Mouse (Mus musculus) right cerebral cortex, postnatal 36 days (tissue): ENCODE measurements around the gene Gfy.
"Not testable (repeated sequence)": the region's sequence is repeated elsewhere in the genome, so short reads cannot be mapped to it uniquely, and the experiment has no call there.

Source experiments
- DNase-seq, 2 experiments: peaks; one replicate each; pipeline ENCODE4 v3.0.0; 2022; ENCODE audit warnings: low spot score in 2 of 2, mixed read lengths in 1 of 2

Gene Gfy

DNA sequence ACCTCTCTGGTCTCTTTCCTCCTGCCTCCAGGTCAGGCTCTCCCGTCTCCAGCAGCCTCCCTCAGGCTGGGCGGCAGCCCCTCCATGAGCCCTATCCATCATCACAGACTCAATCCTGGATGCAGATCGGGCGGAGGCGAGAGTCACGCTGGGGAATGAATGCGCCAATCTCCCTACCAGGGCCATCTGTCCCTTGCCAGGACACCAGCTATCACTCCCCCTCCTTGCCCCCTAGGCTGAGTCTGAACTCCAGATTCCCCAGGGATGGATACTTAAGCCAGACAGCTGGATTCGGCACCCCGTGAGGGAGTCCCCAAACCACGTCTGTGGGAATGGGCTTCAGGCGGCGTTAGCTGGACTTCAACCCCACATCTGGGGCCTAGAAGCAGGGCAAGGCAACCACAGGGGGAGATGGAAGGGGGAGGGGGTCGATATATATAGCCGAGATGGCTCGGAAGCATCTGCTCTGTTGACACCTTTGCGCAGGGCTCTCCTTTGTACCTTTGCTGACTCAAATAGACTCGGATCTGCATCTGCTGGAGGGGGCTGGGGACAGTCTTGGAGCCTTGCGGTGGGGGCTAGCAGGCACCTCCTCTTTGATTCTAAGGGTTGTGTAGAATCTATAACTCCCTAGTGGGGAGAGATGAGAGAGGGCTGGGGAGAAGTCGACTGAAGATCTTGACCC, 11.5 kb downstream of the Gfy start:
- DNase-seq: peak in 1 of 2 experiments; percentile 68

DNA sequence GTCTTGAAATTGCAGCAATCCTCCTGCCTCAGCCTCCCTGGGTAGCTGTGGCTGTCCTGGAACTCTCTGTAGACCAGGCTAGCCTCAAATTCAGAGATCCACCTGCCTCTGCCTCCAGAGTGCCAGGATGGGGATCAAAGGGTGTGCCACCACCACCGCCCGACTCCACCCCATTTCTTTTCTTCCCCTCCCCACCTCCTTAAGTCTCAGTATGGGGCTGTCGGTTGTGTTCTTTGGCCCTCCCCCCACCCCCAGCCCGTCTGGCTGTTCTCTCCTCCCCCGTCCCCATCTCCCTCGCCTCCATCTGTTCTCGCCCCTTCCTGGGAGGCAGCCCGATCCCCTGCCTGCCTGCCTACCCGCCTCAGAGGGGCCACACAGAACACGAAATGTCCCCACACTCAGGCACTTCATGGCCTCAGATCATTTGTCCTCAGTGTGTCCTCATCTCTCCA, 12.4 kb downstream of the Gfy start:
- DNase-seq: no peak

- DNase-seq: no peak
Observed at GRCm38 (mm10) chr7:45165701-45166100, 13.7 kb downstream of the Gfy start.

DNA sequence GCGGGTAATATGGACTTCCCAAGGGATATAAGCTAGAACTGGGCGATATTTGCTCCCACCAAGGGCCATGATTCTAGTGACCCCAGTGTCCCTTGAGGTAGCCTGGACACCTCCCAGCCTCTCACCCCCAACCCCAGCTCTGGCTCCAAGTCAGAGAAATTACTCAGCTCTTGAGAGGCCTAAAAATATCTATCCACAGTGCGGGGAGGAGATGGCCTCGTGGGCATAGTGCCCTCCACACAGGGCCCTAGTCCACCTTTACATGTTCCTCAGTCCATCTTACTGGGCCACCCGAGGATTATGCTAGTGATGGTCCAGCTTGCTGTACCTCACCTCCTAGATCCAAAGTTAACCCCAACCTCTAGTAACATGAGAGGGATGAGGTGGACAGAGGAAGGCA, 14.5 kb downstream of the Gfy start:
- no peak for DNase-seq

- peak in 1 of 2 experiments; percentile 60 for DNase-seq
Observed at GRCm38 (mm10) chr7:45163735-45164490, 15.5 kb downstream of the Gfy start, which contains the start of gene Slc17a7. Gene Slc17a7, plus strand, starts transcription at chr7:45163949.

DNA sequence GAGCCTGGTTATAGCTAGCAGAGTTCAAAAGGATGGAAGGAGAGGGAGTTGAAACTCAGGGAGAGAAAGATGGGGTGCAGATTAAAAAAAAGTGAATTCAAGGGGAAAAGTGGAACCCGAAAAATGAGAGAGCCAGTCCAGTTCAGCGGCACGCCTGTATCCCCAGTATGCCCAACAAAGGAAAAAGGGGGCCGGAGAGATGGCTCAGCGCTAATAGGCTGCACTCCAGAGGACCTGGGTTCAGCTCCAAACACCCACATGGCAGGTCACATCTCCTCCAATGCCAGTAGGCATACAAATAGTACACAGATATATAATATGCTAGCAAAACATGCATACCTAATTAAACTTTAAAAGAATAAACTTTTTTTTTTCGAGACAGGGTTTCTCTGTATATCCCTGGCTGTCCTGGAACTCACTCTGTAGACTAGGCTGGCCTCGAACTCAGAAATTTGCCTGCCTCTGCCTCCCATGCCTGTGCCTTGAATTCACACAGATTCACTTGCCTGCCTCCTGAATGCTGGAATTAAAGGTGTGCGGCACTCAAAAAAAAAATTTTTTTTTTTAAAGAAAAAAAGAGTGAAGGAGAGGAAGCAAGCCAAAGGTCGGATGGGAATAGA, 16.3 kb downstream of the Gfy start:
- no peak for DNase-seq

DNA sequence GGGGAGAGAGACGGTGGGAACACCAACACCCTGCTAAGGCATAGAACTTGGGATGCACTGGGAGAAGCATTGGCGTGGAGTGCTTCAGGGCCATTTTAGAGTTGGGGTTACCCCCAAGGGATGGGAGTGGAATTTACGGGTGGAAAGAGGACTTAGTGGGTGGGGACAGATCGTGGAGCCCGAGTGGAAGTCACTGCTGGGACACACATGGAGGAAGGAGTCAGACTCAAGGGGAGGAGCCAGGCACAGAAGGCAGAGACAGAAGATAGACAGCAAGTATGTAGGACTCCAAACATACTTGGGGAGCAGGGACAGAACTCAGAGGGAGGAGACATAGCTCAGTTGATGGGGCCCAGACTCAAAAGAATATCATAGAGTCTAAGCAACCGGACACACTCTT, 16.8 kb downstream of the Gfy start:
- DNase-seq: no peak

- peak; percentile 90 to 93 for DNase-seq
Observed at GRCm38 (mm10) chr7:45161612-45162473, 17.5 kb downstream of the Gfy start.

DNA sequence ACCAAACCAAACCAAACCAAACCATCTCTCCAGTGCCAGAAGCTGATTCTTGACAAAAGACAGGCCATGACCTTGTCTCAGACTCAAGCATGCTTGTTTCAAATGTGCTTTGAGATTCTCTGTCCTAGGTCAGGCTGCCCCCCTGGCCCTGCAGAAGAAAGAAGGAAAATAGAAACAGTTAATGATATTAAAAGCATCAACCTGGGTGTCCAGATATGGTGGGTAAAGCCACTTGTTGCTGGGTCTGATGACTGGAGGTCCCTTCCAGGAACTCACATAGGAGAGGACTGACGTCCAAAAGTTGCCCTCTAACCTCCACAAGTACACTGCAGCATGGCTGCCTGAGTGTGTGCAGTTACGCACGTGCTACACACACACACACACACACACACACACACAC, 18.5 kb downstream of the Gfy start:
- DNase-seq: no peak

- DNase-seq: no peak
Observed at GRCm38 (mm10) chr7:45160316-45160800, 19.0 kb downstream of the Gfy start.

DNA sequence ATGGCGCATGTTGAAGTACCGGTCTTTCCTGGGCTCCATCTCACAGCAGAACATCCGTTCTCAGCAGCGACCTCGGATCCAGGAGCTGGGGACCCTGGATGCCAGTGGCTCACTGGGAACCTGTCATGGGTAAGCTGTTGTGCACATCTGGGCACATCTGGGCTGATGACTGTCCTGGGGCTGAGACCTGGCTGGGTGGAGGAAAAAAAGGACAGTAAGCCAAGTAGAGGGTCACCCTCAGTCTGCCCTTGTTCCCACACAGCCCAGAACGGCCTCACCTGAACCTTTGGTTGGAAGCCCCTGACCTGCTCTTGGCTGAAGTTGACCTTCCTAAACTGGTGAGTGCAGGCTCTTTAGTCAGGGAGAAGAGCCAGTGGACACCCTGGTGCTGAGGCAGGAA, 20.4 kb downstream of the Gfy start:
- no peak for DNase-seq

DNA sequence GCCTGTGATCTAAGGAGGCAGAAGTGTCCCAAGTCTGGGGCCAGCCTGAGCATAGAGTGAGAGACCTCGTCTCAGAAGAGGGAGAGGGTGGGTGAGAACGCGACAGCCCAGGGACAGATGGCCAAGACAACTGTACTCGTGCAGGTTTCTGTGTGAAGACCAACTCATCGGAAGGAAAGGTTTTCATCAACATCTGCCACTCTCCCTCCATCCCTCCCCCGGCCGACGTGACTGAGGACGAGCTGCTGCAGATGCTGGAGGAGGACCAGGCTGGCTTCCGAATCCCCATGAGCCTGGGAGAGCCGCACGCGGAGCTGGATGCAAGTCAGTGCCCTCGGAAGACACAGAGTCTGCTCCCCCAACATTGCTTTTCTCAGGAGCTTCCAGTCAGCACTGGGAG, 21.9 kb downstream of the Gfy start:
- peak; percentile 53 to 63 for DNase-seq

DNA sequence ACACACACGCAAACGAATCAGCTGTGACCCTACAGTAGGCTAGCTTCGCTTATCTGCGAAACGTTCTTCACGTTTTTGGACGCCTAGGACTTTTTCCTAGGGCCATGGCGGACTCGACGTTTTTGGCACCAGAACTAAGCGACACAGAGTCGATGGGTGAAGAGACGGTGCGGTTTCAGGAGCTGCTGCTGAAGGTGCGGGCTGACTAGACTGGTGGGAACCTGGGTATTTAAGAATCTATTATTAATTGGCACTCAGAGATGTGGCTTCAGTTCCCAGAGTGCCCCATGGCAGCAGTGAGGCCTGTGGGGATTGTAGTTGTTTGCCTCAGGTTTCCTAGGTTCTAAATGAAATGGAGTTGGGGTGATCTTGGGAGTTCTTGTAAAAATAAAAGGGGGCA, 23.2 kb downstream of the Gfy start:
- no peak for DNase-seq

GRCm38 (mm10) chr7:45155590-45155989, 23.8 kb downstream of the Gfy start:
- no peak for DNase-seq

DNA sequence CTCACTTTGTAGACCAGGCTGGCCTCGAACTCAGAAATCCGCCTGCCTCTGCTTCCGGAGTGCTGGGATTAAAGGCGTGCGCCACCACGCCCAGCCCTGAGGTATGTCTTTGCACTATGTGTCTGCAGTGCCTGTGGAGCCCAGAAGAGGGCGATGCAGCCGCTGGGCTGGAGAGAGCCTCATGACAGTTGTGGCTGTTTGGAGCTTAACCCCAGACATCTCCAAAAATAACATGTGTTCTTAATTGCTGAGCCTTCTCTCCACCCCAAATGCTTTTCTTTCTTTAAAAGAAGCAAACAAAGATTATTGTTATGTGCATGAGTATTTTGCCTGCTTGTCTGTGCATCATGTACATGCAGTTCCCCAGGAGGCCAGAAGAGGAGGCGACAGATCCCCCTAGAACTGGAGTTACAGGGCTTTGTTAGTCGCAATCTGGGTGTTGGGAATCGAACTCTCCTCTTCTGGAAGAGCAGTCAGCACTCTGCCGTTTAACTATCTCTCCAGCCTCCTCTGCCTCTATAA, 24.3 kb downstream of the Gfy start:
- DNase-seq: peak in 1 of 2 experiments; percentile 31

GRCm38 (mm10) chr7:45154096-45154992, 25.0 kb downstream of the Gfy start, which contains the start of the genes Pih1d1 and Aldh16a1:
Gene Pih1d1, plus strand, starts transcription at chr7:45154303.
Gene Aldh16a1, minus strand, starts transcription at chr7:45154584.
- peak; percentile 95 to 96 for DNase-seq

DNA sequence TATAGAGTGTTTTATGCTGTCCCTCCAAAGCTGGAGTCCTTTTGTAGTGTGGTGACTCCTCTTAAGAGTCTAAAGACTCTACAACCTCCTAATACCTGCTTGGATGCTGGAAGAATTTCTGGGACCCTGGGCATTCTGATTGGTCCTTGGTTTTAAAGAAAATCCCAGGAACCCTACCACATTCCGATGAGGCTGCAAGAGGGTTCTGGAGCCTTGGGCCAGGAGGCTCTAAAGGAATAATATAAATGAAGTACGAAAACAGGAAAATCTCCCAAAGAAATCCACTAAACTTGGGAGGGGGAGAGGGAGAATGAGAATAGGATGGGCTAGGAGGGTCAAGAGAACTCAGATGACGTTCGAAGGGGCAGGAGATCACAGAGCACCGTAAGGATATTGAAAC, 25.8 kb downstream of the Gfy start:
- no peak for DNase-seq

DNA sequence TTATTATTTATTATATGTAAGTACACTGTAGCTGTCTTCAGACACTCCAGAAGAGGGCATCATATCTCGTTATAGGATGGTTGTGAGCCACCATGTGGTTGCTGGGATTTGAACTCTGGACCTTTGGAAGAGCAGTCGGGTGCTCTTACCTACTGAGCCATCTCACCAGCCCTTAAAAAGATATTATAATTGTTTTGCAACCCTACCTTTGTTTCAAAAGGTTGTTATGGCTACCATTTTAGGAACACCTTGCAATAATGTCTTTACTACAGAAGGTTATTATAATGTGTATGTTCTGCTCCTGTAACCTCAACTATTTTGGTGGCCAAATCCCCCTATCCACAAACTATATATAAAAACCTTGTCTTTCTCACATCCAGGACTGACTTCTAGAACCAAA, 26.3 kb downstream of the Gfy start:
- DNase-seq: not testable (repeated sequence)

DNA sequence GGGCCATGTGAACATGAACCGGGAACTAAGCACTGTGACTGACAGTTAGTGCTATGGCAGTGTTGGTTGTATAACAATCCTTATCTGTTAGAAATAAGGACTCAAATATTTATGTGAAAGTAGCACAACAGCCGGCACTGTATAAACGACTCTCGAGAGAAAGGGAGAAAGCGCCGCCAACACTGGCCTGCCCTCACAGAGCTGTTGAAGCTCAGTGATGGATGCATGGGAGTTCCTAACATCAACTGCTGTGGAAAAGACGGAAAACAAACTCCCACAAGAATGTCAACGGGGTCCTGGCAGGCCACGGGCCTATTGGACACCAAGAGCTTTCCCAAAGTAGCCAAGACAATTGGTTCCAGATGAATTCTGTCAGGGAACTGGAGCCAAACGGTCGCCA, 28.1 kb downstream of the Gfy start:
- DNase-seq: no peak

DNA sequence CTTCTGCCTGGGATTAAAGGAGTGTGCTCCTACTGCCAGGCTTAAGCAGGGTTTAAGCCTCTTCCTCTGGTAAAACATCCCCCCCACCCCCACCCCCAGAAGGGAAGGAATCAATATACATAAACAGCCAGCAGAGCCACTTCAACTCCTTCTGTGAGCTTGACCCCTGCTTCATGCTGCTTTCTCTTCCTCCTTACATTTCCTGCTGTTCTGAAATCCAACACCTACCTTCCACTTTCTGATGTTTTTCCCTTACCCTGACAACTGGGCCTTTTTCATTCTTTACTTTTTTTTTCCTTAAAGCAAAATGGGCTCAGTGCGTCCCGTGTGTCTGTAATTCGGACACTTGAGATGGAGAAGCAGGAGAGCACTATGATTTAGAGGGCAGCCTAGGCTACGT, 29.0 kb downstream of the Gfy start:
- no peak for DNase-seq
